Mouse (Mus musculus): ENCODE data around the gene Timp3.

DNA sequence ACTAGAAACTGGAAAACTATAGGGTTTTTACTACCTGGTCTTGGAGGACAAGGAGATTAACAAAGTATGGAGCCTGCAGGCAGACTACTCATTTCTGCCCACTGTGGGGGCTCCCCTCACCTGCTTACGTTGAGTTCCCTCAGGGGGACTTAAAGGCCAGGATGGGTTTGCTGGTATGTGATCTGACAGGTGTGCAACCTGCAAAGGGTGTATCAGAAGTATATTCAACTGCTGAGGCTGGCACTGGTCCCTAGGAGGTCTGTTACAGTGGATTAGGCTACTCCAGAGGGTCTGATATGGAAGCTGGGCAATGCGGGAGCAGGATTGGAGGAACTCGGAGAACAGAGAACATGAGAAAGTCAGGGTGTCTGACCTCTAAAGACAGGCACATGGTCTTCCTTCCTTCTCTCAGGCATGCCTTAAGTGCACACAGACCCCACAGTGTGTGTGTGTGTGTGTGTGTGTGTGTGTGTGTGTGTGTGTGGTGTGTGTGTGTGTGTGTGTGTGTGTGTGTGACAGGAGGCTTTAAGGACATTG, 40.9 kb downstream of the Timp3 start:
- TF ChIP-seq CTCF (IDR thresholded peaks at IDR 0.05; ENCODE audit: low read depth, low read length) (no peak), POLR2A (IDR thresholded peaks at IDR 0.05; ENCODE audit: insufficient read depth, low read length) (no peak), EP300 (IDR thresholded peaks at IDR 0.05; ENCODE audit: insufficient read depth, low read depth, low read length) (no peak)

Measured in ES-Bruce4 (cell line).